Mouse (Mus musculus) urinary bladder, adult 2 months (tissue): ENCODE data around the gene Vps4b. TPM values are rescaled to one million over a fixed set of nuclear protein-coding genes. Genes with fewer than 3 reads are reported as not detected.

ENCODE experiments used
- DNase-seq: peaks from one replicate; pipeline ENCODE4 v3.0.0; 2022; ENCODE audit warnings: low spot score
- polyA plus RNA-seq: library from polyadenylated mRNA; depleted of rRNA; stranded (reverse); fragments of >200 nt; gene quantifications from 2 replicates; pipeline ENCODE4 v1.2.3, GENCODE M21; 2012; rRNA removed

Gene Vps4b
- polyA plus RNA-seq, result 48.1 and 50.0 TPM in 2 replicates

DNA sequence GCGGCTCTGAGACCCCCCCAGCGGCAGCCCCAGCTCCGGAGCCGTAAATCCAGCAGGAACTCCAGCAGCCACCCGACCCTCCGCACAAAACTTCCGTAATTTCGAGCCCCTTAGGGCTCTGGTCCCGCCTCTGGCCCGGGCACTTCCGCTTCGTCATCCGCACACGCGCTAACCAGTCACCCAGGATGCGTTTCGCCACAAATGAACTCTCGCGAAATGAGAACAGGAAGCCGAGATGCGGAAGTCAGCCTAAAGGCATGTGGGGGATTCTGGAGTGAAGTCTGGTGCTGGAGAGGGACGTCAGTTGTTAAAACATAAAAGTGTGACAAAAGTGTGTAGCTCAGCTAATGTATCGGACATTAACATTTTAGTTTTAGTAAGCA lies at the start of gene Vps4b:
Vps4b (minus strand) TSS at position 187 of the 383 bp plus-strand sequence.
- peak; percentile 77 for DNase-seq

DNA sequence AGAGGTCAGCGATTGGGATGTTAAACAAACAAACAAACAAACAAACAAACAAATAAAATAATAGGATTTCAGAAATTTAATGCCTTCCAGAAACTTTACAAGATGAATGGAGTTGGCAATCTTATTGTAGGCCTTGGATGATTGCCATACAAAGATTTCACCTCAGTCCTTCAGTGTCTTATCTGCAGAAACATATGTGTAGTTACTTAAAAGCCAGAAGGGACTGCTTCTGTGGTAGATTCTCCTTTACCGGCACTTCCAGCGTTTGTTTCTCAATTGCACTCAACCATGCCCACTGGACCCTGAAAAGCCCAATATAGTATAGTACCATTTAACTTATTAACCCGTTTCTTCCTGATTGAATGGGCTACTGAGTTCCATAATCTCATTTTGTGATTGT lies 32.3 kb upstream of the Vps4b start:
- no peak for DNase-seq

DNA sequence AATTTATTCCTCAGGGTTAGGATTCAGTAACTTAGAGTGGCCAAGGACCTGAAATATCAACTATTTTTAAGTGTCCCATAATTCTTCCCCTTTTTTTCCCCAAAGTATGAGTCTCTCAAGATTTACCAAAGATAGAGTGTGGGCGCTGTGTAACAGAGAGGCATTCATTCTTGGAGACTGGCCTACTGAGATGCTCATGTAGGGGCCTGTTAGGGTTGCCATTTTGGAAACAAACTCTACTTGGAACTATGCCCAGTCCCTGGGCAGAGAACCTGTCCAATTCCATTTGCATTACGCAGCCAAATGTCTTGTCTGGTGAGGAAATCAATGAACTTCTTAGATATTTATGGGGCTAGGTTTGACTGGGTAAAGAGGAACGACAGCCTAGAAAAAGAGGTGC lies 25.8 kb upstream of the Vps4b start:
- DNase-seq, result no peak

DNA sequence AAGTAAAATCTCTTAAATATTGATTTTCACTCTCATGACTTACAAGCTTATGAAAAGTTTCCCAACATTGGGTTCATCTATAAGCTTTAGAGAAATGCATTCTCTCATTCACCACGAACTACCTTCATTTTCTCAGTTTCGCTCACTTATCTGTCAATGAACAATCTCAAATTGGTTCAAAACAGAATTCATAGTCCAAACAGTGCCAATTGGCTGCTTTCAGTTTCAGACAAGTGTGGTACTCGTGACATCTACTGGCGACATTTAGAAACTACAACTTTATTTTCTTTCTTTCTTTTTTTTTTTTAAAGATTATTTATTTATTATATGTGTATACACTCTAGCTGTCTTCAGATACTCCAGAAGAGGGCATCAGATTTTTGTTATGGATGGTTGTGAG lies 21.8 kb upstream of the Vps4b start:
- no peak for DNase-seq

DNA sequence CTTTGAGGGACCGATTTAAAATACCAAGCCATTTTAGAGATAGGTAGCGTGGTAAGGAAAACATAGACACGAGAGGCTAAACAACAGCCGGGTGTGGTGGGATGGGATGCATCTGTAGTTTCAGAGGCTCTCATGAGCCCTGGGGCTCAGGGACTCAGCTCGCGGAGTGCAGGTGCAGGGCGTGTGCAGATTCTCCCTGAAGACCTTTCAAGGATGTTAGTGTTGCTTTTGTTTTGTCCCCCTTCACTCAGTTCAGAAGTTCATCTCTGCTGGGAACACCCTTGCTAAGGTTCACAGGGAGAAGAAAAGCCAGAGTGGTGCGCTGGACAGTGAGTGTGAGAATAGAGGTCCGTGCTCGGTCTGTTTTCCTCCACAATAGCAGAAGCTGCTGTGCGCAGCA lies 20.2 kb upstream of the Vps4b start:
- DNase-seq, result no peak

DNA sequence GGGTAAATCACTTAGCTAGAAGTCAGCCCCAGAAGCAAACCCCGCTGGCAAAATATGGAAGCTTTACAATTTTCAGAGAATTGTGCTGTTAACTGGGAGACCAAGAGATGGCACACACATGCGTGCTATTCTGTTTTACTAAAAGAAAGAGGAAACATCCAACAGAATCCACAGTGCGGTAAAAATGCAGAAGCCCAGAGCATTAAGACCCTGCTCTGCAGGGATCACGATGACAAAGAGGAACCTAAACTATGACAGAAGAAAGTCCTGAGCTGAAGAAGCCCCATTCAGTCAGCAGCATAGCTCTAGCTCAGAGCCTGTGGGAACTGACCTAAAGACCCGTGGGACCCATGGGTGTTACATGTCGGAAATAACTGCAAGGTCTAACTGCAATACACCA lies 18.7 kb upstream of the Vps4b start:
- DNase-seq, result no peak

DNA sequence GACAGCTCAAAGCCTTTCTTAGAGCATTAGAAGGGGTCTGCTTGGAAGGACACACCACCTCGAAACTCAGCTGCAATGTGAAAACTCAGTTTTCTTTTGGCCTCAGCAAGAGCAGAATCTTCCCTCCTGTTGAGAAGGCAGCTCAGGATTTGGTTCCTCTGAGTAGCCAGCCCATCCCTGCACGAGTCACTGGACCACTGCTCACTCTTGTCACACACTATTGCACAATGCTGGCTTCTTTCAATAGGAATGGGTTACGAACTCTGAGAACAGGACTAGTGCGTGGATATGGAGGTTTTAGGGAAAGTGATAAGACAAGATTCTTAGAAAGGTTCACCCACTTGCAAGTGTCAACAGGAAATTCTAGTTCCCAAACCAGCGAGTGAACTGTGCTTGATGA lies 18.3 kb upstream of the Vps4b start:
- DNase-seq, result no peak

DNA sequence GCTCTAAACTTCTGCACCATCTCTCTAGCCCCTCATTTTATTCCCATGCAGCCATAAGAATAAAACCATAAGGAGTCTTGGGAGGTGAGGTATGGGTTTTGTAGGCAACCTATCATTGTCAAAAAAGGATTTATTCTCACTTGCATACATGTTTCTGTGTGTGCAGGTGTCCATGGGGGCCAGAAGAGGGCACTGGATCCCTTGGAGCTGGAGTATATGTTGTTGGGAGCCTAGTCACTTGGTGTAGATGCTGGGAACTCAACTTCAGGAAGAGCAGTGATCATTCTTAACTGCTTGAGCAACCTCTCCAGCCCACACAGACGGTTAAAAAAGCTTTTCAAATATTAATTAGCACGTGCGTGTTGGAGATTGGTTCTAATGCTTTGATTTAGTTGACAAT lies 3.4 kb upstream of the Vps4b start:
- DNase-seq, result no peak

DNA sequence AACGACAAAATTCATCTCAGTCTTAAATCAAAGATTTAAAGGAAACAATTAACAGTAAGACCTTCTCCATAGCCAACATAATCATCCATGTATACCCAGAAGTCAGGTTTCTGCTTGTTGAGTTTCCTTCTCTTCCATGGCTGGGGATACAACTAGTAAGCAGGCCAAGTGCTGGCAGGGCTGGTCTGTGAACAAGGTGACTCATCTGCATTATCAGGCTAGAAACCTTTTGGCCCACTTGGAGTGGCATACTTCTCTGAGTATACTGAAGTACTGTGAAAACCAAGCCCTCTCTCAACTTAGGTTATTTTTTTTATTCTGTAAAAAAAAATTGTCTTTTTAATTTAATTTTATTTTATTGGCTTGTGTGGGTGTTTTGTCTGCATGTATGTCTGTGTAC lies 2.9 kb upstream of the Vps4b start:
- no peak for DNase-seq

DNA sequence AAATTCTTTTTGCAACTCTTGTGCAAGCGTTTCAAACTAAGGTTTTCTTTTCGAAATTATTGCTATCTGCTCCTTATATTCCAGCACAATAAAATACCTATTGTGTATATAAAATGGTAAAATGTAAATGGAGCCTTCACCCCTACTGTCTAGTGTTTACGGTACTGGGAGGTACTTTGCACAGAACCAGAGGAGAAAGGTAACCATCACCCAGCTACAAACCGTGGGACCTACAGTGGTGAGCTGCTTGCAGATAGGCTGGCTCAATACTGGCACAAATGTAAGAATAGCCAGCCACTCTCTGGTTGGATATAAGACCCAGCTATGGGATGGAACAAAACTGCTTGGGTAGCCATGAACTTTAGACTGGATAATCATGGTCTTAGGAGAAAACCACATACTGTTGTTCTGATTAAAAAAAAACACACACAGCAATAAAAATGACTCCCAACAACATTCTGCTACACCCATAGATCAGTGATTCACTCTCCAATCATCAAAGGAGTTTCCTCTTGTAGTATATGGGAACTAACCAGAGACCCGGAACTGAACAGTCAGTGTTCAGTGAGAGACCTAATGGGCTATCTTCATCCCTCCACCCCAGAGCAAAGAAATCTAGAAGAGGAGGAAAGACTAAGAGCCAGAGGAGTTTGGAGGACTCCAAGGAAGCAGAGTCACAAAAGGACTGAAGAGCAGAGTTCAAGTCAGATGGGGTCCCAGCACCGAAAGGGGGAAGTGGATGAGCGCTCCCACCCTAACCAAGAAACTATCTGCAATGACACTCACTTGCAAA lies 655 bp upstream of the Vps4b start:
- DNase-seq, result no peak

DNA sequence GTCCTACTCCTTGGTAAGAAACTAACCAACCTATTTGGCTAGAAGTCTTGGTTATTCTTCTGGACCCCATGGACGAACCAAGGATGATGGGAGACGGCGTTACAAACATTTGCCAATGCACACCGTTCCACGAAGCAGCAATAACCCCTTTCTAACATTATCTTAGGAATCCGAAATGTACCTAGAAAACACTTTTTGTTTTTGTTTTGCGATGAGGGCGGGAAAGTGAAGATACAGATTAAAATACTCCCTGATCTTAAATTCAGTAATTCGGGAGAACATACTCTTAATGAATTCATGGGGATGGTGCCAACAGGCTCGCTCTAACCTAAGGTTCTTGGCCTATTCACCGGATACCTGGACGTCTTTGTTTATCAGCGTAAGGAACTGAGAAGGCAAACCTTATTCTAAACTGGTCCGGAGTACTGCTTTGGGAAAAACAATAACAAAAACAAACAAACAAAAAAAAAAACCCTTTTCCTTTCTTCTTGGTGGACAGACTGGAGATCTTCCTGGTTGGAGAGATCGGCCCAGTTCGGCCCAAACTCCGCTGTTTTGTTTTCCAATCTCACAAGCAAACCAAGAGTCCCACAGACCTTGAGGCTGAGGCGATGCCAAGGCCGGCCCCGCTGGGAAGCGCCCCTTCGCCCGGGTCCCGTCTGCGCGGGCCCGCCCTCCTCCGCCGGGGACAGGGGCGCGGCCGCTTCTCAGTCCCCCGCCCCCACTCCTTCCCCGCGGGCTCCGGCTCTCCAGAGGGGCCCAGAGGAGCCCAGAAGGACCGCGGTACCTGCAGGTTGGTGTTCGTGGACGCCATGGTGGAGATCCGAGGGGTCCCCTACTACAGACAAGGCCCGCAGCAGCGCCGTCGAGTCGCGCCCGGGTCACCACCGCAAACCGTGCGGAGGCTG lies 640 bp downstream of the Vps4b start:
- DNase-seq, result no peak

DNA sequence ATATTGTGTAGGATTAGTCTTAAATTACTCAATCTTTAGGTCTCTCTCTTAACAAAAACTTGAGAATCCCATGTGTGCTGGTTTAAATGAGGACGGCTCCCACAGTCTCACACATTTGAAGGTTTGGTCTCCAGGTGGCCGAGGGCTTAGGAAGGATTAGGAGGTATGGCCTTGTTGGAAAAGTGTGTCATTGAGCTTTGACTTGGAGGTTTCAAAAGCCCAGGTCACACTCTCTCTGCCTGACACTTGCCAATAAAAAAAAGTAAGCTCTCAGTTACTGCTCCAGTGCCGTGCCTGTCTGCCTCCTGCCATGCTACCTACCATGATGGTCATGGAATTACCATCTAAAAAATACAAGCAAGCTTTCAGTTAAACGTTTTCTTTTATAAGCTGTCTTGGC lies 21.6 kb downstream of the Vps4b start:
- no peak for DNase-seq

DNA sequence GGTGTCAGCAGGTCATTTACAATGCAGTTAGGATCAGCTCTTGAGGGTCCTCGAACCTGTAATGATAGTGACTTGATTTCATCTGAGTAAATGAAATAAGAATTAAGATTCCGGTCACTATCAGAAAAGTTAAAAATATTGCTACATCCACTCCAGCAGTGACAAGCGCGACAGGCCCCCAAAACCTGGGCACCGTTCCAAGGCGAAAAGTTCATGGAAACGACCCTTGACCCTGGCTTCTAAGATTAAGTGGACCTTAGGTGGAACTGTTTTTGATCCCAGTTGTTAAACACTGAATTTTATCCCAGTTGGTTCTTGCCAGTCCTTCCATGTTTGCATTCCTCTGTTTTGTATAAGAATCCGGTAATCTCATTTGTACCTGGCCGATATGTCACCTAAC lies 22.4 kb downstream of the Vps4b start:
- no peak for DNase-seq

DNA sequence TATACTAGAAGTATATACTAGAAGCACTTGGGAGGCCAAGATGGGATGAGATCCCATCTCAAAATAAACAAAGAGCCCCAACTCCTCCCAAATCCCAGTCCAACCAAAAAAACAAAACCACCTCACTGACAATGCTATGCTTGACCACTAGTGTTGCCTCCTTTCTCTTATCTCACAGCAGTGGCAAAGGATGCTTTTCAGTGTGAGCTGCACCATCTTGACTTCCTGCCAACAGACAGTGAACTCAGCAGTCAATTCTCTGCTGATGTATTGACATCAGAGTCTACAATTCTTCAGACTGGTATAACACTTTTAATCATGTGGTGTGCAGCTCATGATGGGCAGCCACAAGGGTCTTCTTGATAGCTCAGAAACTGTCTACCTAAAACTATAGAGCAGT lies 27.8 kb downstream of the Vps4b start:
- DNase-seq, result no peak

DNA sequence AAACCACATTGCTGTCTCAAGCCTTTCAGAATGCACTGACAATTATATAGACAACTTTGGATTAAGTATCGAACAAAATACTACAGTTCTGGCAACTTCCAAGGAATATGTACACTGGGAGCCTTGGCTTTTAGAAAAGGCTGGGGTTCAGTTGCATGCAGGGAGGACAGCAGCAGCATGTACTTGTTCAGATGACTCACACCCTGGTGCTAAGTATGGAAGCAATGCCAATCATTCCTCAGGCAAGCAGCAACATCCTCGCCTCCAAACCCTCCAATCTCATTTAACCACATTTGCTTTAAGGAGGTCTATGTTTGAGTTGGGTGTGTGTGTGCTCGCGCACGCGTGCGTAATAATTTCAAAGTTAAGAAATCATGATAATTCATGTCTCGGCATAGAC lies 30.8 kb downstream of the Vps4b start:
- DNase-seq, result no peak

DNA sequence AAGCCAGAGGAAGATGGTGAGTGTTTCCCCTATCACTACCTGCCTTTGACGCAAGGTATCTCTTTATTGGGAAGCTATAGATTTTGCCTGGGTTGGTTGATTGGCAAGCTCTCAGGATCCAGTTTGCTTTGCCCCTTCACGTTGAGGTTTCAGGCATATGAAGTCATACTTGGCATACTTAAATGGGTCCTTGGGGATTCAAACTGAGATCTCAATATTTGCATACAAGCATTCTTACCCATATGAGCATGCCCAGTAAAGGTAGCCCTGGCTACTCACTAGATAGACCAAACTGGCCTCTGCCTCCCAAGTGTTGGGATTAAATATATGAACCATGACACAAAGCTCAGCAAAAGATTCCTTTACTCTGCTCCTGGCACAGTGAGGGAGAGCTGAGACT lies 31.7 kb downstream of the Vps4b start:
- no peak for DNase-seq

DNA sequence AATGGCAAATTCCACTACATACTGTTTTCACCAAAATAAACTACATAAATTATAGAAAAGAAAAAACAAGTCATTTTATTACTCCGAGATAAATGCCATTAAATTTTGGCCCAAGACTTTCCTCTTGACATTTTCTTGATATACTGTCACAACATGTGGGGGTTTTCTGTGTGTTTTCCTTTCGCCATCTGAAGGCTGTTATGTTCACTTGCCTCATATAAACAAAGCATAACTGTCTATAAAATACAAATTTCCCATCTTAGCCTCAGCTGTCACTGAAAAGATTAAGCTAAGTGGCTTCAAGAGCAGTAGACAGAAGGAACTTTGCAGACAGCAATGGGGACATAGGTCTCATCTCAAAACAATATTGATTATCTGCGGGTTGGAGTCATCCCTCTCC lies 32.2 kb downstream of the Vps4b start:
- DNase-seq, result no peak

DNA sequence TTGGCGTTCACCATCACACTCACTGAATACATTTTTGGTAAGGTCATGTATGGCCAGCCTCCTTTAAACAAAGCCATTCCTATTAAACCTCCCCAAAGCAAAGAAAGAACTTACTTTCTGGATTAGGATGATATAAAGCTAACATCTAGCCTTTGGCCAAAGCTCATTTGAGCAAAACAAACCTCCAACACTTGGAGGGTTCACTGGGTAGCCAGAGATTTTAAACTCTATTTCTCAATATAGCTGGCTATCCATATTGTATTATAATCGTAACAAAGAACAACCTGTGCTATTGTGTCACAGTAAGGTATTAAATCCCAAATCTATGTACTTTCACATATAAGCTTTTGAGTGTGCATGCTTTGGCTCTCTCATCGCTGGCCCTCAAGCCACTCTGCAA lies 35.8 kb downstream of the Vps4b start:
- DNase-seq, result no peak

DNA sequence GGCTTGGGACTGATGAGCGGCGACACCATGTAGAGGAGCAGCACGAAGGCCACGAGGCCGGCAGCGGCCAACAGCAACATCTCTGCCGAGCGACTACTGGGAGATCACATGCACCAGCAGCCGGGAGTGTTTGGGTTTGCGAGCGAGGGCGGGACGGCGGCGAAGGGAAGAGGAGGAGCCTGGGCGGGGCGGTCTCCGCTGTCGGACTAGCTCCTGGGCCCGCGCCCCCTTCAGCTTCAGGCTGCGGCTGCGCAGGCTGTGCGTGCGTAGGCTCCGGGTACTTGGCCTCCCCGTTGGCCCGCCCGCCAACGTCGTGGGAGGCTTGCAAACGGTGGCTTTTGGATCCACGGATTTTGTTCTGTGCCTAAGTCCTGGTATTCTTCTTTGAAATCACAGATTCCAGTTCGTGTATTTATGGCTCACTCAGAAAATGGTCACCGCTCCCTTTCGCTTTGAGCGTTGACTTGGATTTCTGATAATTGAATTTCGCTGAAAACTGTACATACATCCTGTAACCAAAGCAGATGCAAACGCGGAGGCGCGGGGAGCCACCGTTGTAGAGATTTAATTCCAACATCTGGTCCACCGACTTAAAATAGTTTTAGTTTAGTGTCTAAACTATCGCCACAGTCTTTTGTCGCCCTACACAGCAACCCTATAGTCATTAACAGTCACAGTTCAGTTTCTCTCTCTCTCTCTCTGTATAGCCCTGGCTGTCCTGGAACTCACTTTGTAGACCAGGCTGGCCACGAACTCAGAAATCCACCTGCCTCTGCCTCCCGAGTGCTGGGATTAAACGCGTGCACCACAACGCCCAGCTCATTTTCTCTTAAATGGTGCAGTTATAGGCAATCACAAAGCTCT lies 36.7 kb downstream of the Vps4b start, which contains the start of gene Kdsr:
Kdsr (minus strand) TSS at position 156 of the 864 bp plus-strand sequence.
- peak; percentile 92 for DNase-seq

DNA sequence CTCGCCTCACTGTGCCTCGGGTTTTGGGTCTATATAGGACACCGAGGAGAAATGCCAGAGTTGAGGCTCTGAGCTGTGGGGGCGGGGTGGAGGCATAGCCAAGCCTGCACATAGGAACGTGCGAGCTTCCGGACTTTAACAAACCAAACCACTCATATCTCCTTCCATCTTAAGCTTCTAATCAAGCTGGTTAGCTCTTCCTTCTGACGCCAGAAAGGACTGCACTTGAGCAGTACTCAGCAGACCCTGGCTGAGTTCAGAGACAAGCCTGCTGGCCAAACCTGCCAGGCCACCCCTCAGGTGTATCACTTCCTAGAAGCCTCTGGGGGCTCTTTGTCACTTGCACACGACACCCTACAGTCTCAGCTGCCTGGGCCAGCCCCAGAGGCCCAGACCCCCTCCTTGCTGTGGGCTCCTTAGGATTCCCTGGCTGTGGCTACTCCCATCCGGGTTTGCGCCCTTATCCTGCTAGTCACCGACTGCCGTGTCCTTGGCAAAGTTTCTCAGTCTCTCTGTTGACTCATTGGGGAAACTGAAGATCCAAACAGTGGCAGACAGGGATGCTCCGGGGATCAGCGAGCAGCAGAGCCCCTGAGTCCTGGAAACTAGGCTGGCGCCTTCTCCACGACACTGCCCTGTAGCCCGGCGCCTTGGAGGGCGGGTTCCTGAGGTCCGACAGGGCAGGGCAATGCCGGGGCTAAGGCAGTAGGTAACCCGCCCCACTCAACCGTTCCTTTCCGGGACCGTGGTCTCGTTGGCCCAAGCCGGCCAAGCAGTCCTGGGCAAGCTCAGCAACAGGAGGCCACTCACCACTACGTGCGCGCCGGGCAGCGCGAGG lies 37.6 kb downstream of the Vps4b start:
- DNase-seq, result peak; percentile 39

DNA sequence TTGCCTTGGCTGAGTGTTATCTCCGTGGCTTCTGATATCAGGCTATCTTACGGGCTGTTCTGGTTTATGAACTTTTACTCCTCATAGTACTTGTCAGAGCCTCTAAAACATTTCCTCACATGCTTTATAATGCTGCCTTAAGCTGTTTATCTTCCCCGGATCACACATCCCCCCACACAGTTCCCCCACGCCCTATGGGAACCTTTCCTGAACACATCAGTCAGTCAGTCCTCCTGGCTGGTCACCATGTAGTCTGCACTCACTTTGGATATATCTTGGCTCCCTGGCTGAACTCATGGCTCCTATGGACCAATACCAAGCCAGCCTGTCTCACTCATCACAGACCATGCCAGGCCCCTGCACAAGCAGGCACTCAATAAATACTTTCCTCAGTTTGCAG lies 39.9 kb downstream of the Vps4b start:
- no peak for DNase-seq
